Mouse (Mus musculus): ENCODE measurements at regions not wholly inside any gene's neighbourhood (a gene's known extent, or its start where the extent isn't known, plus 50 kb on each side); places are given as distances from the start of the nearest gene placed in this dataset.

GRCm38 (mm10) chr8:116383495-116384417 is 121.0 kb upstream of the Dynlrb2 start:
- no peak for ATAC-seq (ENCODE audit: extremely low read depth, insufficient number of reproducible peaks, low FRiP score, poor library complexity, severe bottlenecking)

GRCm38 (mm10) chr8:116383036-116383435 is 121.7 kb upstream of the Dynlrb2 start:
- ATAC-seq (ENCODE audit: extremely low read depth, insufficient number of reproducible peaks, low FRiP score, poor library complexity, severe bottlenecking) = no peak

- ATAC-seq (ENCODE audit: extremely low read depth, insufficient number of reproducible peaks, low FRiP score, poor library complexity, severe bottlenecking) = no peak
These were observed 124.2 kb upstream of the Dynlrb2 start for GRCm38 (mm10) chr8:116380601-116381000.

GRCm38 (mm10) chr8:116379851-116380250 is 124.9 kb upstream of the Dynlrb2 start:
- ATAC-seq (ENCODE audit: extremely low read depth, insufficient number of reproducible peaks, low FRiP score, poor library complexity, severe bottlenecking) = no peak

GRCm38 (mm10) chr8:116375758-116376157 is 129.0 kb upstream of the Dynlrb2 start:
- no peak for ATAC-seq (ENCODE audit: extremely low read depth, insufficient number of reproducible peaks, low FRiP score, poor library complexity, severe bottlenecking)

GRCm38 (mm10) chr8:116373063-116373462 is 131.7 kb upstream of the Dynlrb2 start:
- no peak for ATAC-seq (ENCODE audit: extremely low read depth, insufficient number of reproducible peaks, low FRiP score, poor library complexity, severe bottlenecking)

GRCm38 (mm10) chr8:116372574-116372973 is 132.2 kb upstream of the Dynlrb2 start:
- no peak for ATAC-seq (ENCODE audit: extremely low read depth, insufficient number of reproducible peaks, low FRiP score, poor library complexity, severe bottlenecking)

- no peak for ATAC-seq (ENCODE audit: extremely low read depth, insufficient number of reproducible peaks, low FRiP score, poor library complexity, severe bottlenecking)
These were observed 132.7 kb upstream of the Dynlrb2 start for GRCm38 (mm10) chr8:116372056-116372455.

- ATAC-seq (ENCODE audit: extremely low read depth, insufficient number of reproducible peaks, low FRiP score, poor library complexity, severe bottlenecking) = no peak
These were observed 137.3 kb upstream of the Dynlrb2 start for GRCm38 (mm10) chr8:116367491-116367890.

- ATAC-seq (ENCODE audit: extremely low read depth, insufficient number of reproducible peaks, low FRiP score, poor library complexity, severe bottlenecking) = no peak
These were observed 138.1 kb upstream of the Dynlrb2 start for GRCm38 (mm10) chr8:116366706-116367105.

- no peak for ATAC-seq (ENCODE audit: extremely low read depth, insufficient number of reproducible peaks, low FRiP score, poor library complexity, severe bottlenecking)
These were observed 140.0 kb upstream of the Dynlrb2 start for GRCm38 (mm10) chr8:116364751-116365150.

GRCm38 (mm10) chr8:116364172-116364571 is 140.6 kb upstream of the Dynlrb2 start:
- no peak for ATAC-seq (ENCODE audit: extremely low read depth, insufficient number of reproducible peaks, low FRiP score, poor library complexity, severe bottlenecking)

GRCm38 (mm10) chr8:116362351-116362750 is 142.4 kb upstream of the Dynlrb2 start:
- ATAC-seq (ENCODE audit: extremely low read depth, insufficient number of reproducible peaks, low FRiP score, poor library complexity, severe bottlenecking) = no peak

GRCm38 (mm10) chr8:116359761-116360160 is 145.0 kb upstream of the Dynlrb2 start:
- ATAC-seq (ENCODE audit: extremely low read depth, insufficient number of reproducible peaks, low FRiP score, poor library complexity, severe bottlenecking) = no peak

GRCm38 (mm10) chr8:116354756-116355155 is 150.0 kb upstream of the Dynlrb2 start:
- ATAC-seq (ENCODE audit: extremely low read depth, insufficient number of reproducible peaks, low FRiP score, poor library complexity, severe bottlenecking) = no peak

- no peak for ATAC-seq (ENCODE audit: extremely low read depth, insufficient number of reproducible peaks, low FRiP score, poor library complexity, severe bottlenecking)
These were observed 150.9 kb upstream of the Dynlrb2 start for GRCm38 (mm10) chr8:116353911-116354310.

GRCm38 (mm10) chr8:116352635-116353034 is 152.1 kb upstream of the Dynlrb2 start:
- no peak for ATAC-seq (ENCODE audit: extremely low read depth, insufficient number of reproducible peaks, low FRiP score, poor library complexity, severe bottlenecking)

- ATAC-seq (ENCODE audit: extremely low read depth, insufficient number of reproducible peaks, low FRiP score, poor library complexity, severe bottlenecking) = no peak
These were observed 155.8 kb upstream of the Dynlrb2 start for GRCm38 (mm10) chr8:116348971-116349370.

GRCm38 (mm10) chr8:116346990-116347389 is 157.8 kb upstream of the Dynlrb2 start:
- no peak for ATAC-seq (ENCODE audit: extremely low read depth, insufficient number of reproducible peaks, low FRiP score, poor library complexity, severe bottlenecking)

- no peak for ATAC-seq (ENCODE audit: extremely low read depth, insufficient number of reproducible peaks, low FRiP score, poor library complexity, severe bottlenecking)
These were observed 160.1 kb upstream of the Dynlrb2 start for GRCm38 (mm10) chr8:116344590-116345222.

Measured in neutrophil, adult 5-6 weeks (primary cell).